Mouse (Mus musculus) 3T3-L1 (cell line): Measurements from ENCODE around the gene Enpp4.
A peak's percentile ranks its signal among the peaks of the same experiment; 100 is the strongest.

Experiments
- DNase-seq: peaks from one replicate; pipeline ENCODE4 v3.0.0-alpha.2; 2015; ENCODE audit warnings: low read depth, low spot score

Enpp4 gene

DNA sequence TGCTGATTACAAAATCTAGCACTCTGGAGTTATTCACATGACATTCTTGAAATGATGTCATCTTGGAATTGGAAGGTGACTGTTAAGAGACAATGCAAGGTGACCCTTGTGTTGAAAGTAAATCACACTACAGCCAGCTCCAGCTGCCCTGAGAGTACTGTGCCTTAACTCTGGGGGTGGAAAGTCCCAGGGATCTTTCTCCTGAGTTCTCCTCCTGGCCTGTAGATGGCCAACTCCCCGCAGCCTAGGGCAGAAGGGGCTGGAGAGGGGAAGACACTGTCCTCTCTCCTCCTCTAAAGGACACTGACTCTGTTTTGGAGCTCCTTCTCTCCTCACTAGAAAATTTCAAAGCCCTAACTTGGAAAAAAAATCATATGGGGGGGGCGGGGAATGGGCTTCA lies 14.1 kb downstream of the Enpp4 start:
- no peak for DNase-seq

DNA sequence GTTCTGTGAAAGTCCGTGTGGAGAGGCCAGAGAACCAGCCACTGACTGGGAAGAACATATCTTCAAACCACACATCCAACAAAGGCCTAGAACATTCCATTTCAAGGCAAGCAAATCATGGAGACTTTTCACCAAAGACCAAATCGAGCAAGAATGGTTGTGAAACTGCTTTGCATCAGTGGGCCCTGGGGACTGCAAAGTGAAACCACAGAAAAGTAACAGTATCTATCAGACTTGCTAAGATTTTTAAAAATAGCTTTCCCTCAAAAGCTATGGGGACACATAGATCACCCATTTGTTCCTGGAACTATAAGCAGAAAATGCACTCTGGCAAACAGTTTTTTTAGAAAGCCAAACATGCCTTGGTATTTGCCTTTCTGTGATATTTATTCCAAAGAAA lies 14.7 kb downstream of the Enpp4 start:
- peak; percentile 26 for DNase-seq

DNA sequence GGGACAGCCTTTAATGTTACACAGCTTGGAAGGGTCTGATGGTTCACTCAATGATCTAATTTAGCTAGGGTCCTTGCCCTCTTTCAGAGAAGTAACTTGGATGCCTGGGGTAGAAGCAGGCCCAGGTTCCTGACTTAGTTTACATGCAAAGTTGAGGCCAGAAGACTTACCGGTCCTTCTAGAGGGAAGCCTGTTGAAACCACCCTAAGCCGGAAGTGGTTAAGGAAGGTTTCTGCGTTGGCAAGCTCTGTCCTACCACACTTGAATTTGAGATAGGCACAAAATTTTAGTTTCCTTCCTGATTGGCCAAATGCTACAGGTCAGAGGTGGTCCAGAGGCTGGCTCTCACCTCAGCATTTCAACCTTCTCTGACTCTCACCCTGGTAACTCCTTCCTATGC lies 17.4 kb downstream of the Enpp4 start:
- DNase-seq, result no peak

DNA sequence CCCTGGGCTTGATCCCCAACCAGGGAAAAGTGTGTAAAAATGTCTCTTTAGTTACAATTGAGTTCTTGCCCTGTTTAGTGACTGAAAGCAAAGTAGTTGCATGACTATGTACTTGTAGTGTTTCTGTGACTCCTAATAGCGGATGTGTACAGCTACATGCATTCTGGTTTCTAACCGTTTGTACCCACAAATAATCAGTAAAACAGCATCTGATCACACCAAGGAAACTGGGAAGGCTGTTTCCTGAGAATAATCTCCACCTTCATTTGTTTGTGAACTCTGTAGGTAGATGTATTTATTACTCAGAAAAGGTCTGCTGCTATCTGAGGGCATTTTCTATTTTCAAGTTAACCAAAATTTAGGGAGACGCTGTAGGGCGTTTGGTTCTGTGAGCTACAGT lies 22.5 kb downstream of the Enpp4 start:
- no peak for DNase-seq

DNA sequence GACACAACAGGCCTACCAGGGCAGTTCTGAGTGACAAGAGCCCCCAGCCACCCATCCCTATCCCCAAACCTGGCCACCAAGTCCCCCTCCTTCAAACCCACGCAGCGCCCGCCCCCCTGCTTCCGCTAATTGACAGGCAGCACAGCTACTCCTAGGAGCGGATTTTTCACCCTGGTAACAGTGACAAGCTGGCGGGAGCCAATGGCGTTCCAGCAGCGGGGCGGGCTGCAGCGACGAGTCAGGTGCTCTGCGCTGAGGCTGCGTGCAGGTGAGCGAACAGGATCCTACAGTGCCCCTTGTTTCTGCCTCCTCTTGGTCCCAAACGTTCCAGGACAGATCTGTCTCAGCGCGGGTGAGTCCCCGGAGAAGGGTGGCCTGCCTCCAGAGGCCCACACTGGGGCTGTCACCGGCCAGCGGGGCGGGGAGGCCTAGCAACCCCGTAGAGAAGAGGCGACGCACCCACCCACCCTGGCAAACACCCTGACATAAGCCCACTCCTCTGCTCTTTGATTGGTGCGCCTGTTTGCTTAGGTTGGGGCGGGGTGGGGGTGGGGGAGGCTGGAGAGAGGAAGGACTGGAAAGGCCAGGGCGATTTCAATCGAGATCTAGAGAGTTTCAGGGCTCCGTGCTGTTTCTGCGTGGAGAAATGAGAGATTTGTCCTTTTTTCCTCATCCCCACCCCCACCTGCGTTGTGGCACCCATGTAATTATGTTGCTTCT lies 26.8 kb downstream of the Enpp4 start, which contains the start of gene Enpp5:
Gene Enpp5, plus strand, starts transcription at position 183 of the 720 bp plus-strand sequence.
- peak; percentile 72 for DNase-seq

DNA sequence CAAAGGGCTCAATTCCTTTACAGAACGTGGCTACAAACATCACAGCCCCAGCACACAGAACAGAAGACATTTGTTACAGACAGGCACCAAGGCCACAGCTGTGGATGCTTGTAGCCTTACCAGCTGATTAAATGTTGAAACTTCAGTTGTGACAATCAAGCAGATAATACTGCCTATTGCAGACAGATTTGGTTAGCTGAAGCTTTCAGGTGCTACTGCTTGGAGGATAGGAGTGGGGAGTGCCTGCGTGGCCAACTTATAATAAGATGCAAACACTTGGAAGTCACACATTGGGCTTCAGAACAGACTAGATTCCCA lies 27.8 kb downstream of the Enpp4 start:
- DNase-seq, result no peak

DNA sequence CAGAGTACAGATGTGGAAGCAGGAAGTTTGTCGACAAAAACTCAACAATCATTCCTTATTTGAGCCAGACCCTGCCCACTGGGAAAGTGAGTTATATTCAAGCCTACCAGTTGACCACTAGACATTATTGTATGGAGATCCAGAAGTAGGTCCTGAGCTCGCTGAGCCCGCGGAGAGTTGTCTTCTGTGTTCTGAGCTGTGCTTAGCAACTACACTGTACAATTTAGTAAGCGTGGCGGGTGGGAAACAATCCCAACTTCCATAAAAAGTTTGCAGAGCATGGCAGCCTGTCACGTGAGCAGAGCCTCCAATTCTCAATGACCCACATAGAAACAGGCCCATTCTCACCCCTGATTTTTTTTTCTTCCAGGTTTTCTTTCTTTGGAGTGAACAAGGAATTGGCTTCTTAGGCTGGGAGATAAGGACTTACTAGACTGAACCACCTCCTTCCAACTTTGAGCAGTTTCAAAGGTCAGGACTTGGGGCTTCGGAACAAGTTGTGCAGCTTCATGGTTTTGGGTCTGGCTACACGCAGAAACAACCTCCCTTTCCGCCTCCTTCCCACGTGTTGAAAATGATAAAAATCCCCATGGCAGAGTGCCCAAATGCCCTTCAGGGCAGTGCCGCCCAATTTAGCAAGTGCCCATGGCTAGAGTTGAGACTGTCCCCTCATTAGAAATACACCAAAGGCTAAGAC lies 28.3 kb downstream of the Enpp4 start:
- DNase-seq, result no peak

DNA sequence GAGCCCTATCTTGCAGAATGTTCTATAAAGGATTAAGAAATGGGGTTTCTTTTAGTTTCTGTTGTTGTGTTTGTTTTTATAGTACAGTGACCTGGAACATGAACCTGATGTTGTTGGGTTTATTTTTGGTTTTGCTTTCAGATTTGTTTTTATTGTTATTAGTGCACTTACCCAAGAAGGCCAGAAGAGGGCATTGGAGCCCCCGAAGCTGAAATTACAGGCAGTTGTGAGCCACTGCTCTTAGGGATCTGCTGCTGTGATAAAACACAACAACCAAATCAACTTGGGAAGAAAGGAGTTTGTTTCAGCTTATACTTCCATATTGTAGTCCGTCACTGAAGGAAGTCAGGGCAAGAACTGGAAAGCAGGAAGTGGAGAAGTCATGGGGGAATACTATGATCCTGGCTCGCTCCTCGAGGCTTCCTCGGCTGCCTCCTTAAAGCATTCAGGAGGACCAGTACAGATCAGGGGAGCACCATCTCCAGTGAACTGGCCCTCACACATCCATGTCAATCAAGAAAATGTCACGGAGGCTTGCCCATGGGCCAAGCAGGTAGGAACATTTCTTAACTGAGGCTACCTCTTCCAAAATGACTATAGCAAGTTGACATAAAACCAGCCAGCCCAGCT lies 29.4 kb downstream of the Enpp4 start:
- DNase-seq, result peak; percentile 69

DNA sequence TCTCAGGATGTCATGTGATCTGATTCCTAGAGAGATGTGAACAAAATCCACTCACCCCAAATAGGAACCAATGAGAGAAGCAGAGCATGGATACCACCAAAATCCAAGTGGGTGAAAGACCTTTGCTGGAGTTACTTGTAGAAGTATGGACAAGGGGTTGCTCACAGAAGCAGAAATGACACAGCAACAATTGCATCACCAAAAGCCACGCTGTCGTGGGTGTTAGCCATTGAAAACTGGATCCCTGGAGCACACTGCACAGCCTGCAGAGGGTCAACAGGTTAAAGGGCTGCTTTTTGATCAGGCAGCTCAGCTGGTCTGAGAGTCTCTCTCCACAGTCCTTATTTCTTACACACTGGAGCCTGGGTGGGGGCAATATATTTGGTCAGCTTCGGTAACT lies 30.0 kb downstream of the Enpp4 start:
- peak; percentile 17 for DNase-seq

DNA sequence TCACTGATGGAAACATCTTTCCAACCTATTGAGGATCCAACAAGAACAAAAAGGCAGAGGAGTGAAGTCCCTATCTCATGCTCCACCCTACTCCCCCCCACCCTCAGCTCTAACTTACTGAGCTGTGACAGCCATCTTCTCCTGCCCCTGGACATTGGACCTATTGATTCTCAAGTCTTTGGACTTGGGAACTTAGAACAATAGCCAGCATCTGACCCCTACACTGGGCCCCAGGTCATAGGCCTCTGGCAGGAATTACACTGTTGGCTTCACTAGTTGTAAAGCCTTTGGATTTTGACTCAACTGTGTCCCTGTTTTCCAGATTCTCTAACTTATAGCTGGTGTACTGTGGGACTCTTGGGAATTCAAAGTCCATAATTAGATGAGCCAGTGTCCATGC lies 33.9 kb downstream of the Enpp4 start:
- no peak for DNase-seq

DNA sequence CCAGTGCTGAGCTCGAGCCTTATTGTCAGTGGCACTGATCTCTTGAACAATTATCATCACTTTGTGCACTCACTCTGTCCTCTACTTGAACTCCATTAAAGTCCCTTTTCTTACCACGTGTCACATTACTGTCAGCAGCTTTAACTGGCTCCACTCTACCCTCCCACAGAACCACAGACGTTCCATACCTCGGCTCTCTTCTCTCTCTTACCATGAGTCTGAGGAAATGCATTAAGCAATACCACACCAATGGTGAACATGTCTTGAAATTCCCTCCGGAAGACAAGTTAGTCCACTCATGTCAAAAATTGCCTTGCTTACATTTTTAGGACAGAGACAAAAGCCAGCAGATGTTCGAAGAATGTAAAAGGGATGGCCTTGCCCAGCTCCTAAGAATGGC lies 36.7 kb downstream of the Enpp4 start:
- DNase-seq, result no peak

DNA sequence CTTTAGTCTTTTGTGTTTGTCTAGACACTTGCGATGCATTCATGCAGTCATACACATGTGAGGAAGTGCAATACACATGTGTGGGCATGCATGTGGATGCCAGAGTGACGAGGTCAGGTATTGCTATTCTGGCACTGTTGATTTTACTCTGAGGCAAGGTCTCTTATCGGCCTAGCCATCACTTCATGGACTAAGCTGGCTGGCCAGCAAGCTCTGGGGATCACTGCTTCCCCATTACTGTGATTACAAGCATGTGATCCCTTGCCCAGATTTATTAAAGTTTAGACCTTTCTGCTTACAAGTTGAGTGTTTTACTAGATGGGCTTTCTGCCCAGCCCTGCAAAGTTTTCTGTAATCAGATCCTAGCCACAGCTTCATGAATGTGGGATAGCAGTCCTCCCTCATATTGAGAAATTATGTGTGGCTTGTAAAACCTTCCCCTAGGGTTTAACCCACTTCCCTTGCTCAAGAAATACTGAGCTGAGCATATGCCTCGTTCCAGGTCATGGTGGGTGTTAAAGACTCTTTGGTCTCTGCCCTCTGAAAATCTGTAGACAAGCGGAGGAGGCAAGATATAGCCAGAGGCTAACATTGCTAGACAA lies 44.2 kb downstream of the Enpp4 start:
- peak; percentile 59 for DNase-seq

DNA sequence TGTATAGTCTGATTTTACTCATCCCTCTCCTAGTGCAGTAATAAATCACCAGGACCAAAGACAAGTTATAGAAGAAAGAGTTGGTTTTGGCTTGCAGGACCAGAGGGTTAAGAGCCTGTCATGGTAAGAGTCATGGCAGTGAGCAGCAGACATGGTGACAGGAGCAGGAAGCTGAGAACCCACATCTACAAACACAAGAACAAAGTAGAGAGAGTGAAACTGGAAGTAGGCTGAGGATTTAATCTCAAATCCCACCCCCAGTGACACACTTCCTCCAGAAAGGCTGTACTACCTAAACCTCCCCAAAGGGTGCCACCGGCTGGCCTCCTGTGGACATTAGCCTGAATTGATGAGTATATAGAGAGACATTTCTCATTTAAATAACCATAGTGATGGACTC lies 44.8 kb downstream of the Enpp4 start:
- DNase-seq, result peak; percentile 20

DNA sequence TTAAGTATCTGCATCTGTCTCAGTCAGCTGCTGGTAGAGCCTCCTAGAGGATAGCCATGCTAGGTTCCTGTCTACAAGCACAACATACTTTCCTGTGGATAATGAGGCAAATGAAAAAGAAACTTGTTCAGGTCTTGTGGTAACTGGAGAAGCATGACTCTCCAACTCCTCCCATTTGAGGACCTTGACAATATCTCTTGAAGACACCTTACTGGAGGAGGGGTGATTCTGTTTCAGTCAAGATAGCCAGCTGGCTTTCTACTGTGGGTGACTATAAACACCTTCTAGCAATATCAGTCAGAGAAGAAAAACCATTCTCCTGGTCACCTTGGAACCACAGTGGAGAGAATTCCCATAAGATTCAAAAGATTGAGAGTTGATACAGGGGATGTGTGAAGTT lies 47.5 kb downstream of the Enpp4 start:
- DNase-seq, result no peak

DNA sequence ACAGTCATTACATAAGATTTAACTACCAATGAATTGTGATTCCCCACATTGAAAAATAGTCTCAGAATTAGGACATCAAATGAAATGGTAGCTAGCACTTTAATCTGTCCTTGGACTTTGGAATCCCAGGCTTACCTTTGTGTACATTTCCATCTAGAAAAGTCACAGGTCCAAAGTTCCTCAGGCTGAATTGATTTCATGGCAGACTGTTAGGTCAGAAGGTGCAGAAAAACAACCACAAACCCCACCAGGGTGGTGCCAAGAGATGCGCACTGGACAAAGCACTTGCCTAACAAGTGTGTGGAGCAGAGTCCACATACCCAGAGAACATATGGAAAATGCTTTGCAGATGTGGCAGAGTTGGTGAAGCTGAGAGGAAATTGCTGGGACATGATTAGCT lies 48.5 kb downstream of the Enpp4 start:
- DNase-seq, result no peak

DNA sequence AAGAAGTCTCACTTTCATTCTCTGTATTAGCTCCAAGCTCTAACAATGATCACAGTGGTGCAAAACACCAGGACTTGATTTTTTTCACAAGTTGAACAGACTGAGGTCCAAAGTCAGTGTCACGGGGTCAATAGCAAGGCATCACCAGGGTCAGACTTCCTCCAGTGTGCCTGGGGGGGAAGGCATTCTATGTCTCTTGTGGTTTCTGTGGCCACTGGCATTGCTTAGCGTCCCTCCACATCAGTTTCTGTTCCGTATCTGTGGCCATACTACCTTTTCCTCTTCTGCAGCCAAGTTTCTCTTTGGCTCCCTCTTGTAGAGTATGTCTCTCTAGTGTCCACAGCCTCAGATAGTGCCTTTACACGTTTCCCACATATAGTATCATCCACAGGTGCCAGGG lies 52.2 kb downstream of the Enpp4 start:
- DNase-seq, result no peak
